Mouse (Mus musculus) cerebellum, postnatal 4 days (tissue): ENCODE results near the gene Tmem184c.

Experiments used
- DNase-seq, 2 experiments: peaks; one replicate each; pipeline ENCODE4 v3.0.0; 2022; ENCODE audit warnings: low spot score in 2 of 2, mixed read lengths in 1 of 2

Tmem184c gene

DNA sequence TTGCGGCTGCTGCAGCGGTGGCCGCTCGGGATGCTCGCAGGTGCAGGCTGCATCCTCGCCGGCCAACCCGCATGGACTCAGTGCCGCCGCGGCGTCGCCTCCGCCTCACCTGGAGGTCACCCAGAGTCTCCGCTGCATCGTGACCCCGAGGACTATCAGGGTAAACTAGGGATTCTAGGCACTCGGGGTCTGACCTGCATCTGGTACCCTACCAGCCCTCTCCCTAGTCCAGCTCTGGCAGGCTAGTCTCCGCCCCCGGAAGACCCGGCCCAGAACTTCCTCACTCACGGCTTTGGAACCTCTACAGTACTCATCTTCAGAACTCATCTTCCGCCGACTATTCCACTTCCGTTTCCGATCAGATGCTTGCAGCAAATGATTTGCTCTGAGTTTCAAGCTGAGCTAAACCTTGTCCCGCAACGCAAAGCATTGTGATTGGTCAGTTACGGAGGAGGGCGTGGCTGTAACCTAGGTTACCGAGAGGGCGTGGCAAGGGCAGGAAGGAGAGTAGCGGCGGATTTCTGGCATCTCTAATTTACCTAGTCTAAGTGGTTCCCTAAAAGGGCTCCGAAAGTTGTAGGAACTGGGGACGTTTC, at the start of gene Tmem184c:
Gene Tmem184c (minus strand): TSS at position 325 of the 596 bp plus-strand sequence.
- DNase-seq = peak; percentile 93 to 98

DNA sequence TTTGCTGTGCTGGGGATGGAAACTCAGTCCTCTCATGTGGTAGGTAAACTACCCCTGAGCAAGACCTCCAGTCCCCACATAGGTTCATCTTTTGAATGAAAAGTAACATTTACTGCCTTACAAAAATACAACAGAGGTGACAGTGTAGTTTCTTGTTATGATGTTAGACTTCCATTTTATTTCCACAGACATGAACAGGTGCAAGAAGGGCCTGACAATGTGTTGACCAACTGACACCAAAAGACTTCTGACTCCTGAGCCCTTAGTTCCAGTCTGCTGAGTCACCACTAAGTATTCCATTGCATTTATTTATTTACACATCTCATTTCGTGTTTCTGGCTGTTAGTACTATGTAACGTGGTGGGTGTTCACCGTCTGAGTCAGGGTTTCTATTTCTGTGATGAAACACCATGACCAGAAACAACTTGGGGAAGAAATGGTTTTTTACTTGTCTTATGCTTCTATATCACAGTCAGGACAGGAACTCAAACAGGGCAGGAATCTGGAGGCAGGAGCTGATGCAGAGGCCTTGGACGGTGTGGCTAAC, 49.1 kb upstream of the Tmem184c start:
- no peak for DNase-seq

DNA sequence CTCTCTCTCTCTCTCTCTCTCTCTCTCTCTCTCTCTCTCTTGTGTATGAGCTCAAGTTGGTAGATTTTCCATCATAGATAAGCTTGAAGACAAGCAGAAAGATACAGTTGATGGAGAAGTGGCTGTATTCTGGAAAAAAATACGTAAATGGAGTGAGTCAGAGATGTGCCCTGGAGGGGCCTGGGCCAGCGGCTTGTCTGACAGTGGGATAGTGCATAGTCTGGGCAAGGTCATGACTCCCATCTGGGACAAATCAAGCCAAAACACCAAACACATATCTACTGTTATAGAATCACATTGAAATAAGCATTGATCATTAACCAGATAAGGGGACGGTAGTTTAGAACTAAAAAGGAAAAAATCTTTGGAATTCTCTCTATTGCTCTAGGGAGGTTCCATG, 47.9 kb upstream of the Tmem184c start:
- DNase-seq = no peak

DNA sequence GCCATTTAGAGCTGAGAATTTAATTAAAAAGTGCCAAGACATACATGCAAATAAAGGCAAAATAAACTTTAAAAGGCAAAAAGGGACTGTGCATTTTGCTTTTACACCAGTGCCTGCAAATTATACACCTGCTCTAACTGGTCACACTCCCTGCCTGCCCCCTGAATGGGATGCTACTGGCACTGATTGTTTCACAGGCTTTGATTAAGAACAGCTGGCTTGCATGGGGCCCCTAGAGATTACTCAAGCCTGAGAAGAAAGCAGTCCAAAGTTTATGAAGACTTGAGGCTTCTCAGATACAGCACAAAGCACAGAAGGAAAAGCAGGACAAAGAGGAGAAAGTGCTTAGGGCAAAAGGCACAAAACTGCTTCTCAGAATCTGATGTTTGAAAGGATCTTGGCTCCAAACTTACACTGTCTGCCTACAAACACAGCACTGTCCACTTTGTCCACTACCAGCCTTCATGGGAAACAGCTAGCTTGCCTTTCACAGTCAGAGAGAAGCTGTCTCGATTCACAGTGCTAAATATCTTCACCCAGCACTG, 40.2 kb upstream of the Tmem184c start:
- no peak for DNase-seq

DNA sequence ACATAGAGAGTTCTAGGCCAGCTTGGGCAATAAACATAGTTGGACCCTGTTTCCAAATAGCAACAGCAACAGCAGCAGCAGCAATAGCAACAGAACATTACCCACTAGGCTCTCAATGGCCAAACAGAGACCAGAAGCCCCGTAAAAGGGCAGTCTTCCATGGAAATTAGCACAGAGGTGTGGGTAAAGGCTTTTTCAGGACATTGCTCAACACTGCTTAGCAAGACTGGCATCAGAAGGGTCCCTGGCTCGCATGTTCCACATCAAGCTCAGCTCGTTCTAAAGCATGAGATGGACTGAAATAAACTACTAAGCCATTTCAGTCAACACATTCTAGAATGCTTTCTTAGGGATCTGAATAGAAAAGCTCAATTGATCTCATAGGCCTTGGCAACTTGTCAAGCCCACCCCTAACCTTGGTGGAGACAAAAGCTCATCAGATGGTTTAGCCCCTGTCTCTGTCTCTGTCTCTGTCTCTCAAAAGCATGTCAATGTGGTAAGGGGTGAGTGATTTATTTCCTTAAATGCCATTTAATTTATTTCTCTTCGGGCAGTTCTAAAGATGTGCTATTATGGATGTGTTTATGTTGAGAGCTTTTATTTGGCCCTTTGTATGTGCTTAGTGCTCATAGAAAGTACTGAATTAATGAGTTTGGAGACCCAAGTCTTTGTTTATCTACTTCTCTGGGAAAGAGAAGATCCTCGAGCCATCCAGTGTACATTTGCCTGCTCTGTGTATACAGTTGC, 29.8 kb upstream of the Tmem184c start:
- no peak for DNase-seq

- DNase-seq = no peak
Measured at GRCm38 (mm10) chr8:77637593-77637992, 27.1 kb upstream of the Tmem184c start.

DNA sequence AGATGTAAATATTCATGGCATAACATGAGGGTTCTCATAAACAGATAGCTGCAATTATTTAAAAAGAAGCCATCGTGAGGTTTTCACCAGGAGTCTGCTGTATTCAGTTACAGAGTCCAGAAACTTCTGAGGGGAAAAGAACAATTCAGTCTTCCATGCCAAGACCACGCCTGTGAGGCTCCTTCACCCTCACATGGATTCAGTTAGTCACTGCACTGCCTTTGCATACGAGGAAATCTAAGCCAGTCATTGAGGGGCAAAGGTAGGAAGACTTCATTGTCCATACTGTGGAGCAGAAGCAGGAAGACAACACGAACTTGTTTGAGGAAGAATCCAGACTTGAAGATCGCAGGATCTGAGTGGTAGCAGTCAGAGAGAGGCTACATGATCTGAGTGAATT, 23.5 kb upstream of the Tmem184c start:
- no peak for DNase-seq

- no peak for DNase-seq
Measured at GRCm38 (mm10) chr8:77633211-77633610, 22.7 kb upstream of the Tmem184c start.

DNA sequence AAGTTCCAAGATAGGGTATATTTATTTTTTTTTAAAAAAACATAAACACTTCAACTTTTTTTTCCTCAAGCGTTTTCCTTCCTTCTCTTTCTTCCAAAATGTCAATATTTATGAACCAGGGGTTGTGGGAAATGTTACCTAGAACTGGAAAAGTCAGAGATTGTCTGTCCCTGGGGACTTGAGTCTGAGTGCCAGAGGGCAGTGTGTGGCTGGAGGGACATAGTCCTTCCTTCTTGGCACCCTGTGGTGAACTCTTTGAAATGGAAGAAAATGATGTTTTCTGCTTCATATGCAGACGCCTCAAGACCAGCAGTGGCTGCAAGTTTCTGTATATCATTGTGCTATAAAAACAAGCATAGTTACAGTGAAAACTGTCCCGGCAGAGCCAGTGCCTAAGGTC, 20.2 kb upstream of the Tmem184c start:
- no peak for DNase-seq

DNA sequence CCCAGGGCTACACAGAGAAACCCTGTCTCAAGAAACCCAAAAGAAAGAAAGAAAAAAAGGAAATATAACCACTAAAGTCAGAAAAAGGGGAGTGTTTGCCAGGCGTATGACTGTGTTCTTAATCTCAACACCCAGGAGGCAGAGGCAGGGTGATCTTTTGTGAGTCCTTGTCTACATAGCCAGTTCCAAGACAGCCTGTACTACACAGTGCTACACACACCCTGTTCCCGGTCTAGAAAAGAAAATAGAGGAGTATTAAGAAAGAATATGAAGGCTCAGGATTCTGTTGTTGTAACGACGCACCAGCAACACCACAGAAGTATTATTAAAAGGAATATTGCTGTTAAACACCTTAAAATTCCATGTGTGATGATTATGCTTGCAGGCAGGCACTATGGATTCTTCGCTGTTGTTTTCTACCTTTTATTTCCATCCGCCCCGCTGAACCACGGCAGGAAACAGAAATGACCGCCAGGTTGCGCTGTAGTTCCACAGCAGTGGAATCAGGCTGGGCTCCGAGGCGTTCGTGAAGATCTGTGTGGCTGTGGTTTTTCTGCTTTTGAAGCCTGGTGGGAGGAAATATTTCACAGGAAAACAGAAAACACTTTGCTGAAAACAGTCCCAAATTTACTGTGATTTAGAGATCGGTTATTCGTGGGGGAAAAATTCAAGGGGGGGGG, 19.5 kb upstream of the Tmem184c start:
- DNase-seq = peak; percentile 84 to 87

DNA sequence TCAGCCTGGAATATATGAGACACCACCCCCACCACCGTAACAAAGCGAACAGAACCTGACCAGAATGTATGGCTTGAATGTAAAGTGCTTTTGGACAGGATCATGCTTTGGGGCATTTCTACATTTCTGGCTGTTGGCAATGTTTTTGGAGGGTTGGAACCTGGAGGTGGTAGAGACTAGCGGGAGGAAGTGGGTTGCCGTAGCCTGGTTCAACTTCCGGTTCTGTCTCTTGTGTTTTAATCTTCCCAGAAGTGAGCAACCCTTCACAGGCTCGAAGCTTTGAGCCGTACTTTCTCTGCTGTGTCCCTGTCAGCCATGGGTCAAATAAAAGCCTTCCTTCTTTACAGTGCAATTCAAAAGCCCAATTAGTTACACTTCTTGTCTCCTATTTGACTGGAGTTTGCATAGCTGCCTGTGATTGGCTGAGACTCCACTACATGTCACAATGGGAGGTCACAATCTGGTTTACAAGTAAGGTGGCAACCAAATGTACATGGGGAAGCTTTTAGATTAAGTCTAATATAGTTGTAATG, 13.2 kb upstream of the Tmem184c start:
- DNase-seq = no peak

DNA sequence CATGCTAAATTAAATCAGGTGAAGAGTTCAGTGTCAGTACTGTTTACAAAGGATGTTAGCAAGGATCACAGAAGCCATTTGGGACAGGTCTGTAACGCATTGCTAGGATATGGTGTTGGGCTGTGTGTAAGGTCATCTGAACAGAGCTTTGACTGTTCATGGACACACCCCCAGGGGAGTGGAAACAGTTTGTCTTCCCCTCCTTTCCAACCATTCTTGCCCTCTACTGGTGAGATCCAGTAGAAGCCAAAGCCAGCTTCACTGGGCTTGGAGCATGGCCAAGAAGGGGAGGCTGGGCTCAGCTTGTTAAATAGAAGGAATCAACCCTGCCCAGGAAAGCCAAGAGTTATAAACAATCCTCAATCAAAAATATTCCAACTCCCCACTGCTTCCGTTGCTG, 7.4 kb upstream of the Tmem184c start:
- peak in 1 of 2 experiments; percentile 42 for DNase-seq

DNA sequence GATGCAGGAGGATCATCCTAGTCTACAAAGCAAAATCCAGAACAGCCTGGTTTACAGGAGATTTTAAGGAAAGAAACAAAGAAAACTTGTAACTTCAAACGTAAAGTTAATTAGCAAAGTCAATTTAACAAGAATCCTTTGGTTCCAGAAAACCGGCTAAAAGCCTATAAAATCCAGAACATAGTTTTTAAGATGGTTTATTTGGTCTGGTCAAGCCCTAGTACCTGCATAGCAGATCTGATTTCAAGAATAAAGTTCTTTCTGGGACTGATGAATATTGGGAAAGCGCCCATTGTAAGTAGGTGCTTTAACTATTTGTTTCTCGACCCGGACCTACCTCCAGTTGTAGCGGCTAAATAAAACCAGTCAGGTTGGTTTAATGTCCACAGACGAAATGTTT, 877 bp downstream of the Tmem184c start:
- no peak for DNase-seq

DNA sequence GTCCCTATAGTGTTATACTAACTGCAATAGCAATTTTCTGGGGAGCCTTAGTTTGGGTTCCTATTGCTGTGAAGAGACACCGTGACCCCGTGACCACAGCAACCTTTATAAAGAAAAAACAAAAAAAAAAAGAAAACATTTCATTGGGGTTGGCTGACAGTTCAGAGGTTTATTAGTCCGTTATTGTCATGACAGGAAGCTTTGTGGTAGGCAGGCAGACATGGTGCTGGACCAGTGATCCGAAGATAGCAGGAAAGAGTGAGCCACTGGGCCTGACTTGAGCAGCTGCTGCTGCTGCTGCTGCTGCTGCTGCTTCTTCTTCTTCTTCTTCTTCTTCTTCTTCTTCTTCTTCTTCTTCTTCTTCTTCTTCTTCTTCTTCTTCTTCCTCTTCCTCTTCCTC, 26.3 kb downstream of the Tmem184c start:
- no peak for DNase-seq

DNA sequence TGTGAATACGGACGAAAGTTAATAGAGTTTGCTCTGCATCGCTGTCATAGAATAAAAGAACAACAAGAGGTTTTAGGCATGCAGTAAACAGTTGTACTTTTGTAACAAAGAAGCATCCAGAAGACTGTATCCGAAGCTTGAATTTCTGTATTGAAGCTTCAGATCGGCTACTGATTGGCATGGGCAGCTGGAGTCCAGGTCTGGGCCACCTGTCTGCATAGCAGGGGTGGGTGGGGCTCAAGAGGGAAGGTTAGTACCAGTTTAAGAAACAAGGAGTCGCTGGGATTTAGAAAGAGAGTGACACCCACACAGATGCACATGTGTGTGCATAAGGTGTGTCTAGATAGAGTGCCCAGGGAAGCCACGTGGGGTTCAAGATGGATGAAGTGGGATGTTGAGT, 32.8 kb downstream of the Tmem184c start:
- no peak for DNase-seq

DNA sequence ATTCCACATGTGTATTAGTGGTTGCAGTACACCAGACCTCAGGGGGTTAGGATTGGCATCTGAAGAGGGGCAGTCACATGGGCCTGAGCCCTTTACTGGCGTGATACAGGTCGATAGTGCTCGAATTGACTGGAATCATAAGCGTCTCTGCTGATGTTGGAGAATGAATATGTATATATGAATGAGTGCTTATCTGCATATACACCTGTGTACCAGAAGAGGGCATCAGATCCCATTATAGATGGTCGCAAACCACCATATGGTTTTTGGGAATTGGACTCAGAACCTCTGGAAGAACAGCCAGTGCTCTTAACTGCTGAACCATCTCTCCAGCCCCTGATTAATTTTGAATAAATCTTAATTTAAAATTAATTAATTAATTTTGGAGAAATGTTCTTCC, 36.3 kb downstream of the Tmem184c start:
- no peak for DNase-seq

DNA sequence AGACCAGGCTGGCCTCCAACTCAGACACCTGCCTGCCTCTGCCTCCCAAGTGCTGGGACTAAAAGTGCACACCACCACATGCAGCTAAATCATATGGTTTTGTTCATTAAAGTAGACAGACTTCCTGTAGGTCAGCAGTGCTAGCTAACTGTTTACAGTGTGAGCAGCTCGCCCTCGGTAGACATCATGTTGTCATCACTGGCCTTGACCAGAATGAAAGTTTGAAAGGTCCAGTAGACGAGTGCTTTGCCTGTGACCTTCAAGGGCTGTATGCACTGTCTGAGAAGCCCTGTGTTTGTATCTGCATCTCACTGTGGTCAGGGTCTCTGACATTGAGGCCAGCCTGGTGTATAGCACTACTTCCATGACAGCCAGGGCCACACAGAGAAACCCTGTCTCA, 49.1 kb downstream of the Tmem184c start:
- no peak for DNase-seq

DNA sequence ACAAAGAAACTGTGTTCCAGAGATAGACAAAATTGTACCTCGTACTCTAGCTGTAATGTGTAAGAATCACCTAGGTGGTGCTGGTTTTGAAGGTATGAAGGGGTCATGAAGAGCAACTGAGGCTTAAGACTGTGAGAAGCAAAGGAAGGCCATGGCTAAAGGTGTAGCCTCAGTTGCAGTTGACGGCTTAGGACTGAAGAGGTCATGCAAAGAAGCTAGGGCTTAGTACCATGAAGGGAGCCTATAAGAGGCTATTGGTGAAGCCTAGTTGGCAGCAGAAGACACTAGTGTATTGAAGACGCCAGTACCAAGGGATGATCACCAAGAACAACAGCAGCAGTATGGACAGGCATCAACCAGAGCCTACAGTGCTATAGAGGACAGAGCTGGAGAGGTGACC, 58.0 kb downstream of the Tmem184c start:
- no peak for DNase-seq

DNA sequence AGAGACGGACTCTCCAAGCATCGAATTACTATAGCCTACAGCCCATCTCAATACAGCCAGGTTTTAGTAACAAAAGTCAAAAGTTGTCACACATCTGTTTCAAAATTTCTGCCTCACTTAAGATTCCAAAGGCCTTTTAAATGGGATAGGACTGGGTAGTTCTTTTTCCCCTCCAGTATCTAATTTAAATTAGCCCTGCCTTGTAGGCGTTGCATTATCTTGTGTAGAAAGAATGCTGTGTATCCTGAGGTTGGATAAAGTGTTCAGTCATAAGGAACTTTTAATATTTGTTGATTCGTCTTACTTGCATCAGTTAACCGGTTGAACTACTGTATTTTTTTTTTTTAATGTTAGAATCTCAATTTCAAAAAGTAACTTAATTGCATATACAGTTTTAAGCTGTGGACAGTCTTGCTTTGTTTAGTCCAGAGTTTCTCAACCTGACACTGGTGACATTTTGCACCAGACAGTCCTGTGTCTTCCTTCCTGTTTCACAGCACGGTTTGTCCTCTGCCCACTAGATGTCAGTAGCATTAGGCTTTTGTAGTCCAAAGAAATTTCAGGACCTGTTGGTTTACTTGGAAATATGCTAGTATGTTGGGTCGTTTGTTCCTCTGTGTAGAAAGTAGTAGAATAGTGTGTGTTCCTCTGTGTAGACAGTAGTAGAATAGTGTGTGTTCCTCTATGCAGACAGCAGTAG, 60.5 kb downstream of the Tmem184c start:
- DNase-seq = peak in 1 of 2 experiments; percentile 21

DNA sequence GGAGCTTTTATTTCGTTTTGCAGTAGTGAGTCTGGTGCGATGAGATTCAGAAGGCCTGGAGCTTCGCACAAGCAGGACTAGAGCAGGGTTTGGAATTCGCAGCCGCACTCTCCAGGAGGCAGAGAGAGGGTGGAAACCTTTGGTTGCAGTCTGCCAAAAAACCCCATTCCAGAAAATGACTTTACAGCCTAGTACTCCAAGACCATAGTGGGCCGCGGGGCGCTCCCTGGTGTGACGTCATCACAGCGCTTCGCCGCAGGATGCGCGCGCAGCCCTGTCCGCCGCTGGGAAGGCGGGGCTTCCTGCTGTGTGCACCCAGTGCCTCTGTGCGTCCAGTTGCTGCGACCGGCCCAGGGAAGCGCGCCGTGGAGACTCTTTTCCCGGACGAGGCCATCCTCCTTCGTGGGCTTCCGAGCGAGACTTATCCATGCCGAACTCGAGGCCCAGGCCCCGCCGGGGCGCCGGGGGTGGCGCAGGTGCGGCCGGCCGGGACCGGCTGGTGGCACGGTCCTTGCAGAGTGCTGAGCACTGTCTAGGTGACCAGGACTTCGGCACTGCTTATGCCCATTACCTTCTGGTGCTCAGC, 61.3 kb downstream of the Tmem184c start, which contains the start of gene Prmt9:
Gene Prmt9 (plus strand): TSS at position 277 of the 586 bp plus-strand sequence.
- peak; percentile 87 to 92 for DNase-seq
